Mouse (Mus musculus) heart, embryonic 11.5 days (tissue): ENCODE data around the gene Vsnl1. TPM values are rescaled to one million over a fixed set of nuclear protein-coding genes. Genes with fewer than 3 reads are reported as not detected.

ENCODE experiments used
- ATAC-seq: fragments of 200-750 bp; cut with Nextera tagmentation; replicated peaks from 2 replicates; pipeline ENCODE4 v1.8.0; 2017; ENCODE audit warnings: moderate library complexity; ENCODE audit not compliant: insufficient number of reproducible peaks, low FRiP score, low TSS enrichment
- H3K27ac ChIP-seq: fragments of 300-500 bp; sonication (generic); 2 replicates; pipeline ENCODE4 v1.5.1; 2014; ENCODE audit warnings: mild to moderate bottlenecking, low read depth, low read length
- H3K27me3 ChIP-seq: fragments of 300-500 bp; sonication (generic); 2 replicates; pipeline ENCODE4 v1.6.1; 2014; ENCODE audit warnings: mild to moderate bottlenecking, low read length, mixed read lengths; ENCODE audit not compliant: control insufficient read depth, insufficient read depth
- H3K36me3 ChIP-seq: fragments of 300-500 bp; sonication (generic); 2 replicates; pipeline ENCODE4 v1.6.1; 2014; ENCODE audit warnings: mild to moderate bottlenecking, low read length, moderate library complexity, mixed read lengths; ENCODE audit not compliant: control insufficient read depth, insufficient read depth
- H3K4me1 ChIP-seq: fragments of 300-500 bp; sonication (generic); 2 replicates; pipeline ENCODE4 v1.6.1; 2014; ENCODE audit warnings: low read length; ENCODE audit not compliant: control insufficient read depth, insufficient read depth
- H3K4me2 ChIP-seq: fragments of 300-500 bp; sonication (generic); 2 replicates; pipeline ENCODE4 v1.6.1; 2014; ENCODE audit warnings: mild to moderate bottlenecking, moderate library complexity
- H3K4me3 ChIP-seq: fragments of 300-500 bp; sonication (generic); 2 replicates; pipeline ENCODE4 v1.5.1; 2014; ENCODE audit warnings: low read depth, low read length
- H3K9ac ChIP-seq: fragments of 300-500 bp; sonication (generic); 2 replicates; pipeline ENCODE4 v1.6.1; 2014; ENCODE audit warnings: mild to moderate bottlenecking, low read depth, low read length, moderate library complexity
- H3K9me3 ChIP-seq: fragments of 300-500 bp; sonication (generic); replicated peaks from 2 replicates; pipeline ENCODE4 v1.6.1; 2016; ENCODE audit warnings: low read length; ENCODE audit not compliant: control insufficient read depth
- WGBS: fragments of 180-500 bp; shearing (Covaris S2); extraction: QIAGEN DNeasy Blood & Tissue Kit; methylation state at CpG from one replicate; pipeline ENCODE4 v1.1.7; 2014; ENCODE audit not compliant: insufficient replicate concordance; 5-methylcytosine and 5-hydroxymethylcytosine counted together
- microRNA-seq: library from miRNA; unstranded; fragments of <30 nt; microRNA quantifications from one replicate; pipeline ENCODE4, GENCODE M21; 2016; ENCODE audit warnings: borderline number of aligned reads
- polyA plus RNA-seq: library from polyadenylated mRNA; unstranded; fragments of >200 nt; fragmentation: Nextera tagmentation; extraction: Ambion mirVana; gene quantifications from 2 replicates; pipeline ENCODE4 v1.2.1, GENCODE M21; 2014

Gene Vsnl1
- polyA plus RNA-seq, 1 experiment from 2014 or later: 31.2 TPM

DNA sequence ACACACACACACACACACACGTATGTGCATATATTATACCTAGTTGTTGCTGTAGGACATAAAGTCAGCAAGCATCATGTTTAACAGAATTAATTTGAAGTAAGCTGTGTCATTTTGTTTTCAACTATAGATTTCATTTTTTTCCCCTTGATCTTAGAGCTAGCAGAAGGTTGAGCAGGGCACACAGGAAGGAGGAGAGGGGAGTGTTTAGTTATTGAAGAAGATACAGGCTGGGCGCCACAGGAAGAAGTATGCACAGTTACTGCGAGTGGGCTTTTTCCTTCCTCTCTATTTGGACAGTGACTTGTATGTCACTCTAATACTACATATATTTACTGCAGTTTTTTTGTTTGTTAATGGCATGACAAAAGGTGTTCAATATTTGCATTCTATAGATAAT, 156.5 kb downstream of the Vsnl1 start:
- Histone ChIP-seq H3K4me1 (no peaks in the 10 kb centered on the region), H3K9ac (no peak overlapping the region), H3K36me3 (peaks cover 17% of the 10 kb centered on the region), H3K27me3 (no peaks in the 10 kb centered on the region), H3K4me2 (no peak overlapping the region), H3K27ac (no peak overlapping the region), H3K4me3 (no peak overlapping the region), H3K9me3 (no peaks in the 10 kb centered on the region)
- no peak for ATAC-seq
- 95% methylated on average over 3 of the region's 3 CpGs for WGBS

DNA sequence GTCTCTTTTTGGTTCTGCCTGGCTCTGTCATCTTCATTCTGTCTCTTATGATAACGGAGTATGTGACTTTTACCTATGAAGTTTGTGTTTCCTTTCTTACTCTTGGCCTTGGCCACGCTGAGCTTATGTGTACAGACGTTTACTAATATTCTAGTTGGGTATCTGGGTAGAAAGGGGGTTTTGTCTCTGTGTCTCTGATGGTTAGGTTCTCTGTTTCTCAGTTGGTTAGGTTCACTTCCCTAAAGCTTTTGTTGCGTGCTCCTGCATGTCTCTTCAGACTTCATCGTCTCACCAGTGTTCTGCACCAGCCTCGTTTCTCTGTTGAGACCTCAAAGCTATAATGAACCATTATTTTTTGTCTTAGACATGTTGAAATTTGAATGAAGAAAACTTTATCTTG, 159.2 kb downstream of the Vsnl1 start:
- H3K9ac ChIP-seq: no peak overlapping the region
- H3K4me1 ChIP-seq: no peaks in the 10 kb centered on the region
- H3K27ac ChIP-seq: no peak overlapping the region
- no peak for ATAC-seq
- no peak overlapping the region for H3K4me2 ChIP-seq
- H3K9me3 ChIP-seq: no peaks in the 10 kb centered on the region
- H3K27me3 ChIP-seq: no peaks in the 10 kb centered on the region
- peaks cover 20% of the 10 kb centered on the region for H3K36me3 ChIP-seq
- no peak overlapping the region for H3K4me3 ChIP-seq
- WGBS: 92% methylated on average over 6 of the region's 6 CpGs

DNA sequence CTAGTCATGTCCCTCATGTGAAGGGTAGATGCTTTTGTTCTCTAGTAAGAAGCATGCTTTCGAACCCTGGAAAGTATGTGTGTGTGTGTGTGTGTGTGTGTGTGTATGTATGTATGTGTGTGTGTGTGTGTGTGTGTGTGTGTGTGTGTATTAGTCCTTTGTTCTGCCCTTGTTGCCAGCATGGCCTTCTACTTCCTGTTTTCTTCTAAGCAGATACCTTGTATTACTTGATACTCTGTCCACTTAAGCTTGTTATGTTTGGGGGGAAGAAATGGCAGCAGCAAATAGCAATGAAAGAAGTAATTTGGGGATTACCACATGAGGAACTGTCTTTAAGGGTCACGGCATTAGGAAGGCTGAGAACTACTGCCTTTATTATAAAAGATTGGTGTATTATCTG, 159.8 kb downstream of the Vsnl1 start:
- H3K36me3 ChIP-seq: peaks cover 20% of the 10 kb centered on the region
- no peaks in the 10 kb centered on the region for H3K9me3 ChIP-seq
- H3K4me2 ChIP-seq: no peak overlapping the region
- no peak overlapping the region for H3K9ac ChIP-seq
- H3K27me3 ChIP-seq: no peaks in the 10 kb centered on the region
- ATAC-seq: no peak
- 93% methylated on average over 2 of the region's 2 CpGs for WGBS
- no peaks in the 10 kb centered on the region for H3K4me1 ChIP-seq
- H3K4me3 ChIP-seq: no peak overlapping the region
- H3K27ac ChIP-seq: no peak overlapping the region

Small RNA genes within 50 kb of the gene (microRNA-seq; reads per million reads assigned to microRNA genes)
- gene Mir7675: 0.54 reads per million

Other genes starting within 250 kb of the Vsnl1 start
- gene Msgn1, start 227.6 kb downstream of the Vsnl1 start, polyA plus RNA-seq: not detected in 2 replicates
- gene Gen1, start 170.8 kb downstream of the Vsnl1 start, polyA plus RNA-seq: 8.8 and 17.8 TPM in 2 replicates
- gene Smc6, start 170.7 kb downstream of the Vsnl1 start, polyA plus RNA-seq: 87.6 and 111 TPM in 2 replicates
- gene Rad51ap2, start 19.5 kb upstream of the Vsnl1 start, polyA plus RNA-seq: 0.33 and 0.44 TPM in 2 replicates